Mouse (Mus musculus) ovary, adult 18-20 months (tissue): Measurements from ENCODE around the gene Fhit.
"Not testable (repeated sequence)": the region's sequence is repeated elsewhere in the genome, so short reads cannot be mapped to it uniquely, and the experiment has no call there.

Experiments used
- DNase-seq: peaks from one replicate; pipeline ENCODE4 v3.0.0; 2022; ENCODE audit warnings: low spot score, mixed read lengths

Fhit gene

DNA sequence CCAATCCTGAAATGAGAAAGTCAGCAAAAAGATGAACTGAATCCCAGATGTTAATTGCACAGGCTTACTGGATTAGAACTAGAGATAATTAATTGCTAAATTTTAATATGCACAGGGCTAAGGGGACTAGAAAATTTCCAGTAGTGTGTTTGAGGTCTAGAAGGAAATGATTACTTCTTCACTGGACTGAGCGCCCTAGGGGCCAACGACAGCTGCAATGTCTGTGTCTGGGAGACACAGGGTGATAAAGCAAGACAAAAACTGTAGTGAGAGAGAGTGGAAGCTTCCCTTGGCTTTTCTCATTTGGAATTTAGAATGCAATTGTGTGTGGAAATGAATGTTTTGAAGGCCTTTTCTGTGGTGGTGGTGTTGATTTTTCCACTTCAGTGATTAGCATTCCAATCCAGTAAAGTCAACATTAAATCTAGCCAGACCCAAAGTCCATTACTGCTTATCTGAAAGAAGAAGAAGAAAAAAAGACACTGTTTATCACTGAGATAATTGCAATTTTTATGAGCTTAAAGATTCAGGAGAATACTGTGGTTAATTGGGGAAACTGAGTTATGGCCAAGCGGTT is 1184.8 kb downstream of the Fhit start:
- DNase-seq: no peak

DNA sequence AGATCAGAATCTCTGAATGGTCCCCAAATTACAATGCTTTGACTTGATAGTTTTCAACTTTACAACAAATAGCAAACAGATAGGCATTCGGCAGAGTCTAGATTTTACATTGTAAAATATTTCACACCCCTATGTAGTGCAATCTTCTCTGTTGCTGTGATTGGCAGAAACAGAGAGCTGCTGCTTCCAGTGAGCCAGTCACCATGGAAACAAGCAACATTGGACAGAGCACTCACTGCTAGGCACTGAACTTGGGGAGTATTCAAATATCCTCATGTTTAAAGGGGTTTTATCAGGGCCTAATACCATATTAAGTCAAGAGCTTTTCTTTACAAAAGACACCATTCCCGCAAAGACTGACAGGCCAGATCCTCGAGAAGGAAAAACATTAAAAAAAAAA is 1187.4 kb downstream of the Fhit start:
- no peak for DNase-seq

DNA sequence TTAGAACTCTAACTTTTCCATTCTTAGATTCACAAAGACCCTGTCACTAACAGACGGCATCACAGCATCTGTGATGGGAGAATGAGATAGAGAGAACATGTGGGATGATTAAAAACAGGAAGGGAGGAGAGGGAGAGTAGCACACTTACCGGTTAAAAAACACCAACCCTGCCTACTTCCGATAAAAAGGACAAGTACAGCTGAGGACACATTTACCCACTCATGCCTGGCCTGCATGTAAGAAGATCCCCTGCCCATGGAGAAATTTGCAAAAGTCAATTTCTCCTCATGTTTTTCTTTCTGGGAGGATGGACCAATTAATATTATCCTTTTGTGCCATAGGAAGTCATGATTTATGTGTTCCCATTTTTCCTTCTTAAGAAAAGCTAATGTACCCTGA is 1198.0 kb downstream of the Fhit start:
- no peak for DNase-seq

GRCm38 (mm10) chr14:9960396-9960795 is 1201.4 kb downstream of the Fhit start:
- no peak for DNase-seq

- DNase-seq: no peak
These were observed 1262.3 kb downstream of the Fhit start for GRCm38 (mm10) chr14:9899494-9899893.

GRCm38 (mm10) chr14:9896556-9896955 is 1265.3 kb downstream of the Fhit start:
- no peak for DNase-seq

DNA sequence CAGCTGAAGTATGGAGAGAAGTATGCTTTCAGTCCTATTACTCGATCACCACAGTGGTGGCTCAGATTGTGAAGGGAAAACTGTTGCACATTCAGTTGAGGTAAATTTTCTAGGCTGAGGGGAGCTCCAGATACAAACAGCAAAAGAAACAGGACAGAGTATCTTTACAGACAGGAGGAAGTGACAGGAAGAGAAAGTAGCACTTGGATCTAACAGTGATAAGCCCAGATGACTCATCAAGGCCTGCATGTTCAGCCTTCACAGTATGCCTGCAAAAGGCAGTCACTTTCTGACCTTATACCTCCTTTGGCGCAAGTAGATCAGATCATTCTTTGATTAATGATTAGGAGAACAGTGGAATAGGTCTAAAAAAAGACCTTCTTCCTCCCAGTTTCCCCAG is 1309.8 kb downstream of the Fhit start:
- no peak for DNase-seq

DNA sequence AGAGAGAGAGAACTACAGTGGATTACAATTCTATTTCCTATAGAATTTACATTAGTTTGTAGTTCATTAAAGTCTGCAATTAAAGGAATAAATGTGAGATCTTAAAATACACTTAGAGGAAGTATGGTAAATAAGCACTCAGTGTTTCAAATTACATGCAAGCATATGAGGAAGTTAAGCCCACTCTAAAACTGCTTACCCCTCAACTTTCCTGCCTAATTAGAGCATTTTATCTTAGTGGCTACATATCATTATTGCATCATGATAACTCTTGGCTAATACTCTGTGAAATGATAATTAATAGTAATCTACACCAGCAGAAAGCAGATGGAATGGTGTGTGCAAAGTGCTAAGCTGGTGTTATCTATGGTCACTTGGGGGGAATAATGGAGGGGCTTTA is 1329.5 kb downstream of the Fhit start:
- DNase-seq: no peak

DNA sequence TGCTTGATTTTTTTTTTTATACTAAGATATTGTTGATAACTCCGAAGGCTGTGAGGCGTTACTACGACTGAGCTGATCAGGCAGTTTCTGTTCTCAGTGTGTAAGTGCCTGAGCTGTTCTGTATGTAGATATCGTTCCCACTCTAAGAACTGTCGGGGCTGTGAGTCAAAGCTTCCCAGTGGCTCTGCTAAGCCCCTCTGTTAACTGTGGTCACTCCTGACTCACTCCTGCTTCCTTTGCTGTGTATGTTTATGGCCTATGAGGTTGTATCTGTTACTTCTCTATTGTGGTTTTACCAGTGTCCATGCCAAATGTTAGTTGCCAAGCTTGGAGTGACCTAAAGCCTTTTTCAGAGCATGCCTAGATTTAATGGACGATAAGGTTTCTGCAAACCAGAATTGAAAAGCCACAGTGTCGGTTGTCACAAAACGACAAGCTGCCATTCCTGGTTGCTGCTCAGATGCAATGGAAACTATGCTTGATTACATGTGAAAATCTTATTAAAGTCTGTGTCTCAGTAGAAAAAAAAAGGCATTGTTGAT is 1333.1 kb downstream of the Fhit start:
- not testable (repeated sequence) for DNase-seq

GRCm38 (mm10) chr14:9815963-9816362 is 1345.9 kb downstream of the Fhit start:
- DNase-seq: no peak

GRCm38 (mm10) chr14:9811847-9812321 is 1350.0 kb downstream of the Fhit start:
- no peak for DNase-seq

- no peak for DNase-seq
These were observed 1350.5 kb downstream of the Fhit start for GRCm38 (mm10) chr14:9811177-9811846.

DNA sequence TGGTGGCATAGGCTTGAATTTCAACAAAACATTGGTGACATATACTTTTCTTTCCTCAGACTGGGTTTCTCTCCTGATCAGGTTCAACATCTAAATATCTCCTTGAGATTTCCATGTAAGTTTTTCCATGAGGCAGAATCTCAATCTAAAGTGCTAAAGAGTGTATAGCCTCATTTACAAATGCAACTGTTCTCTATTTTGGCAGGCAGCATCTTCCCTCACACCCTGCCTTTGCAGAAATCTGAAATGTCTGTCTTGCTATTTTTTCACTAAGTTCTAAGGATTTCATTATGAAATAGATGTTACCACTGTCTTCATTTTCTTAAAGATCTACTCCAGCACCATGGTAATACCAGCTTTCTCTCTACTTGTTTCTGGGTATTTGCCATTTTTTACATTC is 1368.4 kb downstream of the Fhit start:
- DNase-seq: no peak

DNA sequence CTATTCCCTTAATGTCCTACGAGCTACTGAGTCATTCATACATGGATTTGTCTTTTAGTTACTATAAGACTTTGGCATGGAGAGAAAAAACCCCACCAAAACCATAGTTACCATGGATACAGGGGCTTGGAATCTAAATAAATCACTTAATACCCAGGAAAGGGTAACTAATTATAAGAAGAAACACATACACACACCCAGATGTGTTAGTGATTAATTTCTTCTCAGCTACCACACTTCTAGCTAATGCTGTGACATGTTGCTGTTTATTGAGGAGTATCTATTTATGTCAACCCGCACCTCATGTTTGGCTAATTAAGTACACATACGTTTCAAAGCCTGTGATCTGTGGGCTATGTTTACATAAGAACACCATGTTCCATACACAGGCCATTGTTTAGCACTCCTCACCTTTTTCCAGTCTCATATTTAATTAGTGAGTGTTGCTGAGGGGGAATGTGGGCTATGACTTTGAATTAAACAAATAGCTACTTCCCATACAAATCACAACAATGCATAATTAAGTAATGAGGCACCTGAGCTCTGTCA is 1373.4 kb downstream of the Fhit start:
- no peak for DNase-seq

GRCm38 (mm10) chr14:9787389-9787788 is 1374.4 kb downstream of the Fhit start:
- no peak for DNase-seq

- no peak for DNase-seq
These were observed 1376.0 kb downstream of the Fhit start for GRCm38 (mm10) chr14:9785861-9786260.

DNA sequence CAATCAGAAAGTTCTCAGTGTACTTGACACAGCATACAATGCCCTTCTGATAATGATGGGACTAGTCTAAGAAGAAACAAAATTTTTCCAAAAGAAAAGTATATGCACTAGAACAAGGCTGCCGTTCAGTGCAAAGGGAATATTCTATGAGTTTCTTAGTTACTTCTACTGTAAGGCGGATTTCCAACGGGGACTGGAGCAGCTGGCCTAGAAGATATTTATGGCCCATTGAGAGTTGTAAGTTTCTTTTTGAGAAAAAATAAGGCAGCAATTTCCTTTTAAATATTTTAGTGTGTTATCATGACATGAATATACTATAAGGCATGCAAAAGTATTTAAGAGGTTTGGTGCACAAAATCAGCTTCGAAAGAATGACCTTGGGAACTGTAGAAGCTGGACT is 1410.5 kb downstream of the Fhit start:
- DNase-seq: no peak

DNA sequence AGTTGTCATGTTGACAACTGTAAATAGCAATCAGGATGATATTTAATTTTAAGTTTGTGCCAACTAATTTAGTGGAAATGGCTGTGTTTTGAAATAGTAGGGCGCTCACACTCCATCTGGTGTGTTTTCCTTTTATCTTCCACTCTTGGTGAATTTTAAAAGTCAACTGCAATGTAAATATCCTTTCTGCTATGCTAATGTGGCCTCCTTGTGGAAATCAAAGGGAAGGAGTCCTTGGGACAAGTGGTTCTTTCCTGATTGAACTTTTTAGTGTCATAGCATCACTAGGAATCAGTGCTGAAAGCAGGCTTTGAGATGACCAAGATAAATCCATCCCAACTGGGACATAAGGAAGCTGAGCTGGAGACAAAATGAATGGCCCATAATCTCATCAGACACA is 1413.1 kb downstream of the Fhit start:
- DNase-seq: no peak

DNA sequence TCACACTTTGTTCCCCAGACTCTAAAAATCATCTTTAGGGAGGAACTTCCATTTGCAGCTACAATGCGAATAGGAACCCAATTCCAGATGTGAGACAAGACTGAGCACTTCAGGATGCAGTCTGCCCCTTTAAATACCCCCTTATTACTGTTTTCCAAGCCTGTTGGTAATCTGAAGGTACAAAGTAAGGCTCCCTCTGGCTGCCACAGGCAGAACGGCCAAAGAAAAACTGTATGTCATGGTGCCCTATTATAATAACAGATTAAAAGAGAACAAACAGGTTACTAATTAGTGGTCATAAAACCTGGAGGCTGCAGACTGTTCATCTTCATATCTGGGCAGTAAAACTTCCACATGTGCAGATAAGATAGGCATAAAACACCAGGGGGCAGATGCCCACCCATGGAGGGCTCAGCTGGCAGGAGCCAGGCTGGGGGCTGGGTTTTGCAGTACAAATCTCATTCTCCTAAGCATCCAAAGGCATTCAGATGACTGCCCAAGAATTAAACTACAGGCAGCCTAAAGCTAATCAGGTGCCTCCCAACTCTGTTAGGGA is 1439.8 kb downstream of the Fhit start:
- DNase-seq: no peak

DNA sequence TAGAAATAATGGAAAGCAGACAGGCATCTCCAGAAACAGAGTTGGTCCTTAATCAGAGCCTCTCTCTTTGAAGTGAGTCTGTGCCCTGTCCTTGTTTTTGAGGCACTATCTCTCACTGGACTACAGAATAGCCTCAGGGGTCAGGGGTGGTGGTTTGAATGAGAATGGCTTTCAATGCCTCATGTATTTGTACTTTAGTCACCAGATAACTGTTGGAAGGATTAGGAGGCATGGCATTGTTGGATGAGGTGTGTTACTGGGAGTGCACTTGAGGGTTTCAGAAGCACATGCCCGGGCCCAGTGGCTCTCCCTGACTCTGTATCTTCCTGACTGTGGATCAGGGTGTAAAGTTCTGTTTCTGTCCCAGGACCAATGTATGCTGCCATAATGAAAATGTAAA is 1463.2 kb downstream of the Fhit start:
- DNase-seq: no peak

GRCm38 (mm10) chr14:9697101-9697500 is 1464.7 kb downstream of the Fhit start:
- DNase-seq: no peak

- no peak for DNase-seq
These were observed 1465.8 kb downstream of the Fhit start for GRCm38 (mm10) chr14:9696004-9696403.

DNA sequence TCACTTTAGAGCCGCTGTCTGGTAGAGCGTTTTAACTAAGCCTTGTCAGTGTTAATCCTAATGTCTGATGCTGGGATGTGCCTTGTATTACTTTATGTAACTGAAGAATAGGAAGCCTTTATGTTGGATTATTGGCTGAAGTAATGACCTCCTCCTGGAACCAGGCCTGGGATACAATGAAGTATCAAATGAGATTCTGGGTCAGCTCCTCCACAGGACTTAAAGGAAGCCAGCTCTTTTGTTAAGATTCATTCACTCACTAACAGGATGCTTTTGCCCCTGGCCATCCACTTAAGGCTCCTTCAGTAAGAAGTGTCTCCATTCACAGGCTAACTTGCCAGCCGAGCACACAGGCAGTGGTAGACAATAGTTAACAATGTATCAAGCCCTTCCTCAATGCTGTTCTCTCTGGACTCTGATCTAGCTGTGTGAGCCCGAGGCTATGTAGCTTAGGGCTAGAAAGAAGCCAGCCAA is 1466.6 kb downstream of the Fhit start:
- no peak for DNase-seq
